Mouse (Mus musculus) lung, postnatal 4 days (tissue): ENCODE data around the gene Ikzf1.
A peak's percentile ranks its signal among the peaks of the same experiment; 100 is the strongest.

Experiments
- DNase-seq, 2 experiments: peaks; one replicate each; pipeline ENCODE4 v3.0.0; 2021

The Ikzf1 gene

GRCm38 (mm10) chr11:11684930-11685852, at the start of gene Ikzf1:
TSS of gene Ikzf1 (plus strand) at chr11:11685003.
- DNase-seq = peak; percentile 38 to 47

- DNase-seq = no peak
These were observed 40.5 kb upstream of the Ikzf1 start for GRCm38 (mm10) chr11:11644303-11644702.

- DNase-seq = no peak
These were observed 28.4 kb upstream of the Ikzf1 start for GRCm38 (mm10) chr11:11656388-11656787.

GRCm38 (mm10) chr11:11656995-11657530, 27.7 kb upstream of the Ikzf1 start:
- peak in 1 of 2 experiments; percentile 15 for DNase-seq

- DNase-seq = no peak
These were observed 27.2 kb upstream of the Ikzf1 start for GRCm38 (mm10) chr11:11657634-11658033.

- no peak for DNase-seq
These were observed 26.0 kb upstream of the Ikzf1 start for GRCm38 (mm10) chr11:11658834-11659233.

GRCm38 (mm10) chr11:11660651-11661050, 24.2 kb upstream of the Ikzf1 start:
- no peak for DNase-seq

GRCm38 (mm10) chr11:11667254-11667921, 17.4 kb upstream of the Ikzf1 start:
- no peak for DNase-seq

- no peak for DNase-seq
These were observed 16.9 kb upstream of the Ikzf1 start for GRCm38 (mm10) chr11:11667922-11668290.

- DNase-seq = no peak
These were observed 11.8 kb upstream of the Ikzf1 start for GRCm38 (mm10) chr11:11672974-11673373.

GRCm38 (mm10) chr11:11675063-11675462, 9.7 kb upstream of the Ikzf1 start:
- no peak for DNase-seq

- DNase-seq = no peak
These were observed 8.6 kb upstream of the Ikzf1 start for GRCm38 (mm10) chr11:11676068-11676741.

GRCm38 (mm10) chr11:11677165-11677564, 7.6 kb upstream of the Ikzf1 start:
- no peak for DNase-seq

GRCm38 (mm10) chr11:11678972-11679371, 5.8 kb upstream of the Ikzf1 start:
- no peak for DNase-seq

GRCm38 (mm10) chr11:11684056-11684929, 510 bp upstream of the Ikzf1 start:
- peak in 1 of 2 experiments; percentile 30 for DNase-seq

GRCm38 (mm10) chr11:11685853-11686395, 1.1 kb downstream of the Ikzf1 start:
- DNase-seq = peak; percentile 84 to 86

GRCm38 (mm10) chr11:11686569-11687051, 1.8 kb downstream of the Ikzf1 start:
- DNase-seq = no peak

- DNase-seq = no peak
These were observed 2.9 kb downstream of the Ikzf1 start for GRCm38 (mm10) chr11:11687551-11688185.

- no peak for DNase-seq
These were observed 4.0 kb downstream of the Ikzf1 start for GRCm38 (mm10) chr11:11688766-11689330.

- DNase-seq = no peak
These were observed 4.9 kb downstream of the Ikzf1 start for GRCm38 (mm10) chr11:11689701-11690058.
